Mouse (Mus musculus): Measurements from ENCODE around the gene Lamc1. TPM values are rescaled to one million over a fixed set of nuclear protein-coding genes. Genes with fewer than 3 reads are reported as not detected.

Gene Lamc1
- polyA plus RNA-seq, 1 experiment from 2014 or later, result 193 TPM

- 0 out of 2 replicates have a peak, but pooled peaks have one; percentile 26 for ATAC-seq (ENCODE audit: insufficient read depth)
- Histone ChIP-seq H3K9me3 (ENCODE audit: low read depth, low read length) (no peaks in the 10 kb centered on the region), H3K36me3 (ENCODE audit: insufficient read depth) (no peaks in the 10 kb centered on the region), H3K4me3 (ENCODE audit: low read depth, low read length) (no peak overlapping the region), H3K4me1 (ENCODE audit: insufficient read depth) (peaks cover 18% of the 10 kb centered on the region; the same call in 1 of the 2 replicates), H3K27ac (ENCODE audit: low read depth) (peak overlapping the region; percentile 71), H3K4me2 (no peak overlapping the region), H3K27me3 (ENCODE audit: insufficient read depth, low read length) (no peaks in the 10 kb centered on the region), H3K9ac (no peak overlapping the region)
- peak; percentile 38 for DNase-seq
- TF ChIP-seq CTCF (IDR thresholded peaks at IDR 0.05; ENCODE audit: low read depth), result no peak
- 41% methylated on average over 8 of the region's 8 CpGs for WGBS
Measured at GRCm38 (mm10) chr1:153273657-153274056, 58.9 kb downstream of the Lamc1 start.

GRCm38 (mm10) chr1:153270827-153271226, 61.8 kb downstream of the Lamc1 start:
- H3K27me3 ChIP-seq (ENCODE audit: insufficient read depth, low read length), result no peaks in the 10 kb centered on the region
- WGBS, result 89% methylated on average over 15 of the region's 15 CpGs
- H3K27ac ChIP-seq (ENCODE audit: low read depth), result no peak overlapping the region
- H3K36me3 ChIP-seq (ENCODE audit: insufficient read depth), result no peaks in the 10 kb centered on the region
- H3K4me1 ChIP-seq (ENCODE audit: insufficient read depth), result peaks cover 40% of the 10 kb centered on the region
- H3K4me2 ChIP-seq, result no peak overlapping the region
- H3K4me3 ChIP-seq (ENCODE audit: low read depth, low read length), result no peak overlapping the region
- DNase-seq, result no peak
- TF ChIP-seq CTCF (IDR thresholded peaks at IDR 0.05; ENCODE audit: low read depth), result no peak
- H3K9me3 ChIP-seq (ENCODE audit: low read depth, low read length), result no peaks in the 10 kb centered on the region
- no peak for ATAC-seq (ENCODE audit: insufficient read depth)
- no peak overlapping the region for H3K9ac ChIP-seq

GRCm38 (mm10) chr1:153269681-153270080, 62.9 kb downstream of the Lamc1 start:
- Histone ChIP-seq H3K27me3 (ENCODE audit: insufficient read depth, low read length) (no peaks in the 10 kb centered on the region), H3K4me1 (ENCODE audit: insufficient read depth) (peaks cover 48% of the 10 kb centered on the region), H3K36me3 (ENCODE audit: insufficient read depth) (no peaks in the 10 kb centered on the region), H3K27ac (ENCODE audit: low read depth) (no peak overlapping the region), H3K9ac (no peak overlapping the region), H3K9me3 (ENCODE audit: low read depth, low read length) (no peaks in the 10 kb centered on the region), H3K4me3 (ENCODE audit: low read depth, low read length) (no peak overlapping the region), H3K4me2 (no peak overlapping the region)
- no peak for TF ChIP-seq CTCF (IDR thresholded peaks at IDR 0.05; ENCODE audit: low read depth)
- DNase-seq, result no peak
- no peak for ATAC-seq (ENCODE audit: insufficient read depth)
- 68% methylated on average over 6 of the region's 6 CpGs for WGBS

GRCm38 (mm10) chr1:153268806-153269309, 63.7 kb downstream of the Lamc1 start:
- no peak for DNase-seq
- Histone ChIP-seq H3K4me1 (ENCODE audit: insufficient read depth) (peaks cover 55% of the 10 kb centered on the region), H3K36me3 (ENCODE audit: insufficient read depth) (no peaks in the 10 kb centered on the region), H3K4me2 (no peak overlapping the region), H3K9me3 (ENCODE audit: low read depth, low read length) (no peaks in the 10 kb centered on the region), H3K9ac (no peak overlapping the region), H3K27me3 (ENCODE audit: insufficient read depth, low read length) (no peaks in the 10 kb centered on the region), H3K27ac (ENCODE audit: low read depth) (no peak overlapping the region; the same call in 1 of the 2 replicates), H3K4me3 (ENCODE audit: low read depth, low read length) (no peak overlapping the region)
- ATAC-seq (ENCODE audit: insufficient read depth), result no peak
- TF ChIP-seq CTCF (IDR thresholded peaks at IDR 0.05; ENCODE audit: low read depth), result no peak
- WGBS, result 81% methylated on average over 6 of the region's 6 CpGs

GRCm38 (mm10) chr1:153268306-153268705, 64.3 kb downstream of the Lamc1 start:
- no peak for TF ChIP-seq CTCF (IDR thresholded peaks at IDR 0.05; ENCODE audit: low read depth)
- Histone ChIP-seq H3K4me3 (ENCODE audit: low read depth, low read length) (no peak overlapping the region), H3K4me1 (ENCODE audit: insufficient read depth) (peaks cover 55% of the 10 kb centered on the region), H3K9ac (no peak overlapping the region), H3K9me3 (ENCODE audit: low read depth, low read length) (no peaks in the 10 kb centered on the region), H3K27me3 (ENCODE audit: insufficient read depth, low read length) (no peaks in the 10 kb centered on the region), H3K27ac (ENCODE audit: low read depth) (peak overlapping the region; percentile 69), H3K36me3 (ENCODE audit: insufficient read depth) (no peaks in the 10 kb centered on the region), H3K4me2 (no peak overlapping the region)
- 82% methylated on average over 7 of the region's 7 CpGs for WGBS
- ATAC-seq (ENCODE audit: insufficient read depth), result no peak
- DNase-seq, result no peak

- no peak overlapping the region for H3K4me2 ChIP-seq
- 66% methylated on average over 7 of the region's 7 CpGs for WGBS
- H3K4me3 ChIP-seq (ENCODE audit: low read depth, low read length), result no peak overlapping the region
- H3K9ac ChIP-seq, result no peak overlapping the region
- no peak for TF ChIP-seq CTCF (IDR thresholded peaks at IDR 0.05; ENCODE audit: low read depth)
- H3K36me3 ChIP-seq (ENCODE audit: insufficient read depth), result no peaks in the 10 kb centered on the region
- H3K27me3 ChIP-seq (ENCODE audit: insufficient read depth, low read length), result no peaks in the 10 kb centered on the region
- H3K27ac ChIP-seq (ENCODE audit: low read depth), result peak overlapping the region; percentile 69
- ATAC-seq (ENCODE audit: insufficient read depth), result no peak
- no peaks in the 10 kb centered on the region for H3K9me3 ChIP-seq (ENCODE audit: low read depth, low read length)
- DNase-seq, result no peak
- H3K4me1 ChIP-seq (ENCODE audit: insufficient read depth), result peaks cover 54% of the 10 kb centered on the region
Measured at GRCm38 (mm10) chr1:153267730-153268129, 64.9 kb downstream of the Lamc1 start.

GRCm38 (mm10) chr1:153266891-153267290, 65.7 kb downstream of the Lamc1 start:
- Histone ChIP-seq H3K36me3 (ENCODE audit: insufficient read depth) (peaks cover 7% of the 10 kb centered on the region; the same call in 1 of the 2 replicates), H3K4me1 (ENCODE audit: insufficient read depth) (peaks cover 50% of the 10 kb centered on the region), H3K4me2 (no peak overlapping the region), H3K9me3 (ENCODE audit: low read depth, low read length) (no peaks in the 10 kb centered on the region), H3K9ac (no peak overlapping the region), H3K4me3 (ENCODE audit: low read depth, low read length) (no peak overlapping the region), H3K27me3 (ENCODE audit: insufficient read depth, low read length) (no peaks in the 10 kb centered on the region), H3K27ac (ENCODE audit: low read depth) (peak overlapping the region; percentile 94)
- TF ChIP-seq CTCF (IDR thresholded peaks at IDR 0.05; ENCODE audit: low read depth), result no peak
- DNase-seq (peak; percentile 54), ATAC-seq (ENCODE audit: insufficient read depth) (no peak)
- WGBS, result 19% methylated on average over 5 of the region's 5 CpGs
